Mouse (Mus musculus) monocyte, adult 5-6 weeks (primary cell): ENCODE data around the gene Adam12. TPM values are rescaled to one million over a fixed set of nuclear protein-coding genes. Genes with fewer than 3 reads are reported as not detected.

Source experiments
- ATAC-seq: fragments of 153-309, 156-312 bp; replicated peaks from 2 replicates; pipeline ENCODE4 v1.8.0; 2017; ENCODE audit warnings: mild to moderate bottlenecking; ENCODE audit not compliant: low TSS enrichment, insufficient number of reproducible peaks, severe bottlenecking, poor library complexity, low FRiP score
- total RNA-seq: library from RNA; stranded (forward); fragments of 200-1000, 200-491, 200-594 nt; gene quantifications from 3 replicates; pipeline ENCODE4 v1.2.3, GENCODE M21; 2017

The Adam12 gene
- total RNA-seq, 1 experiment from 2014 or later = not detected

DNA sequence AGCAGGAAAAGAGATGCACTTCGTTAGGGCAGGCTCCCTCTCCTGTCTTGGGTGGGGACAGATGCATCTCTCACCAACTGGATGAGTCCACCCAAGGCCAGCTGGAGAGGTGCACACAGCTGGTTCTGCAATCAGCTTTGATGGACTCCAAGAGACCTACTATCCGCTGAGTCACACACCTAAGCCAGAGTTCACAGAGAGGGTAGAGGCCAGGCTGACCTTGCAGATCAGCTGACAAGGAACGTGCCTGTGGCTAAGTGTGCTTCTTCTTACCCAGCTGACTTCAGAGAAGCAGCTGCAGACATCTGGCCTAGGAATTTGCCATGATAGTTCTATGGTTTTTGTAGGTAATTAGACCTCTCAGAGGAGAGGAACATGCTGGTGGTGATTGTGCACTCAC, 368.8 kb downstream of the Adam12 start:
- no peak for ATAC-seq

- ATAC-seq = no peak
These were observed 369.2 kb downstream of the Adam12 start for GRCm38 (mm10) chr7:133862723-133863122.

- ATAC-seq = no peak
These were observed 369.7 kb downstream of the Adam12 start for GRCm38 (mm10) chr7:133862233-133862632.

- ATAC-seq = no peak
These were observed 372.4 kb downstream of the Adam12 start for GRCm38 (mm10) chr7:133859548-133859947.

DNA sequence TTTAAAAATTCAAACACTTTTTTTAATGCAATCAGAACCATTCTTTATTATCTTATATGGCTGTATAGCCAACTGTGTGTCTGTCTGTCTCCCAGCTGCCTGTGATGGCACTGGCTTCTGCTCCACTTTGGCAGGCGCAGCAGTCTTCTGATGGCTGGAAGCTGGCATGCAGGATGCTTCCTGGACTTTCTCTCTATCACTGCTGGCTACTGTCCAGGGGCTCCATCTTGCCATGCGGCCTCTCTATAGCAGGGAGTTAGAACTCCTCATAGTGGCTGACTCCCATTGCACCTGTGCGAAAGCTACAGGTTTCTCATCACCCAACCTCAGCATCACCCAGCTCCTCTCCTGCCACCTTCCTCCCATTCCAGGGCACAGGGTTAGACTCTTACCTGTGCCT, 373.4 kb downstream of the Adam12 start:
- ATAC-seq = no peak

- ATAC-seq = 0 out of 2 replicates have a peak, but pooled peaks have one; percentile 17
These were observed 375.7 kb downstream of the Adam12 start for GRCm38 (mm10) chr7:133856278-133856677.

- ATAC-seq = no peak
These were observed 381.2 kb downstream of the Adam12 start for GRCm38 (mm10) chr7:133850735-133851134.

GRCm38 (mm10) chr7:133848180-133848579, 383.8 kb downstream of the Adam12 start:
- ATAC-seq = no peak

DNA sequence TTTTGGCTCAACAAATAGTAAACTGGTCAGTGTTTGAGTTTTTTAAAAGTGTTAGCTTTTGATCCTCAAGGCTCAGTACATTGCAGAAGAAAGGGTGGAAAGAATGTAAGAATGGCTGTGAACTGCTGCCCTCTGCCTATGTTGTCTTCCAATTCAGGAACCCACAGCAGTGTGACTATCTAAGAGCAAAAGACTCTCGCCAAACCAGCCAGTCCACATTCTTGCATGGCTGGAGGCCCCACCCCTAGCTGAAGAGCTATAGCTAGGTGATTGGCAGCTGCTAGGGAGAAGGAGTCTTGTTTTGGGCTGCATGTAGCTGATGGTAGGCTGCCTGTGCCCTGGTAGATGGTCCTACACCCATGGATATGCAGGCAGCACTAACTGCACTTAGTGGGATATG, 384.8 kb downstream of the Adam12 start:
- ATAC-seq = no peak

- ATAC-seq = no peak
These were observed 389.9 kb downstream of the Adam12 start for GRCm38 (mm10) chr7:133842079-133842478.

DNA sequence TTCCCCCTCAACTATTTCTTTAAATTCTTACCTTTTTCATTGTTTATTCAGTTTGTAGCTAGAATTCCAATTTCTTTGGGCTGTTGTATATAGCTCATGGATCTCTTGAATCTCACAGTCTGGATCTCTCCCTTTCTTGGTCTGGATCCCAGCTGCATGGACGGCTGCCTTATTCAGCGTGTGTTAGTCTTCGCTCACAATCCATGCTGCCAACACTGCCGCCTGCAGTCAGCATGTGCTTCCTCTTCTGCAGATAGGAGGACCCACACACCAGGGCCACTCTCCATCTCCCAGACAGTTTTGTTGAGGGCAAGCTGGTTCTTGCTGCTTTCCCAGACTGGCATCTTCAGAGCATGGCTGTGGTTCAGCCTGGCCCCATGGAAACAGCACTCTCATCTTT, 392.4 kb downstream of the Adam12 start:
- no peak for ATAC-seq

Other genes with a start within 250 kb of the Adam12 start
- not detected in 3 replicates for gene D7Ertd443e, start 153.5 kb upstream of the Adam12 start, total RNA-seq